Mouse (Mus musculus): ENCODE measurements around the gene Nyap1. TPM values are rescaled to one million over a fixed set of nuclear protein-coding genes. Genes with fewer than 3 reads are reported as not detected.

The Nyap1 gene
- 5.1 and 8.4 TPM in 2 replicates for polyA plus RNA-seq (2016; fragmentation: Nextera tagmentation; extraction: Ambion mirVana)

DNA sequence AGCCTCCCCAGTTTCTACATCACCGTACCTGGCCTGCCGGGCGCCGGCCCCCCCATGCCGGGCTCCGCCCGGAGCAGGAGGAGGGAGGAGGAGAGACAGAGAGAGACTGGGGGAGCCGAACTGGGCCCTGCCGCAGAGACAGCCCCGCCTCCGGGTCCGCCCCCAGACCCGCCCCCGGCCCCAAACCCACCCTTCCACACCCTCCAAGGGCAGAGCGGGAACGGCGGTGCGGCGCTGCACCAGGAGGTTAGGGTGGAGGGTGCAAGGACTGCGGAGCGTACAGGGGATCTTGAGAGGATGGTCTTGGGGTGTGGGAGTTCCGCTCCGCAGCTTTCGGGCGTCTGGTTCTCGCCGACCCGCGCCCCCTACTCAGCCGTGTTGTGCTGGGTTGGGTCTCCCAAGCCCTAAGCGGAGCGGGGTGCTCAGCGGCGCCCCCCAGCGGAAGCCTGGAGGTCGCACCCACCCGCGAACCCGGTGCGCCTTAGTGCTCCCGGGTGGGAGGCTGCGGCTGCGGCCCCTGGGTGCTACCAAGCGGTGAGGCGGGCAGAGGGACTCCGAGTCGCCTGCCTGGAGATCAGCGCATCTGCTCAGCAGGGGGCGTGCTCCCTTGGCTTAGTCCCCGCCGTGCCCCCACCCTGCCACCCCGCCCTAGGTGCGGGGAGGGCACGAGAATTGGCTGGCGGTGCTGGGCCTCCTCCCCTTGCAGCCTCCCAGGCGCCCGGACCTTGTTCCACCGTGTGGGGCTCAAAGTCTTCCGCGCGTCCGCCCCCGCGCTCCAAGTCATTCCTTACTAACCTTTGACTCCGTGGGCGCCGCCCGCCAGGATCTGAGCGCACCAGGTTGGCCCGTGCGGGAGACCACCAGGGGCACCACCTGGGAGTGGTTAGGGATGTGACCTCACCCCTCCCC is at the start of gene Nyap1:
TSS of gene Nyap1 (minus strand) at position 585 of the 909 bp plus-strand sequence.
- 0 out of 2 replicates have a peak, but pooled peaks cover 5% of the 10 kb centered on the region for H3K27me3 ChIP-seq (ENCODE audit: low read depth, poor library complexity, severe bottlenecking)
- DNase-seq (ENCODE audit: low spot score), result peak; percentile 87
- no peaks in the 10 kb centered on the region for H3K9me3 ChIP-seq (replicated peaks)
- H3K4me1 ChIP-seq, result peaks cover 62% of the 10 kb centered on the region
- WGBS, result under 1% methylated on average over 68 of the region's 71 CpGs
- peak within 1 kb of the TSS; percentile 87 for H3K4me3 ChIP-seq
- H3K27ac ChIP-seq (replicated peaks), result peak within 1 kb of the TSS; percentile 93
- peaks cover 23% of the 10 kb centered on the region for H3K36me3 ChIP-seq

DNA sequence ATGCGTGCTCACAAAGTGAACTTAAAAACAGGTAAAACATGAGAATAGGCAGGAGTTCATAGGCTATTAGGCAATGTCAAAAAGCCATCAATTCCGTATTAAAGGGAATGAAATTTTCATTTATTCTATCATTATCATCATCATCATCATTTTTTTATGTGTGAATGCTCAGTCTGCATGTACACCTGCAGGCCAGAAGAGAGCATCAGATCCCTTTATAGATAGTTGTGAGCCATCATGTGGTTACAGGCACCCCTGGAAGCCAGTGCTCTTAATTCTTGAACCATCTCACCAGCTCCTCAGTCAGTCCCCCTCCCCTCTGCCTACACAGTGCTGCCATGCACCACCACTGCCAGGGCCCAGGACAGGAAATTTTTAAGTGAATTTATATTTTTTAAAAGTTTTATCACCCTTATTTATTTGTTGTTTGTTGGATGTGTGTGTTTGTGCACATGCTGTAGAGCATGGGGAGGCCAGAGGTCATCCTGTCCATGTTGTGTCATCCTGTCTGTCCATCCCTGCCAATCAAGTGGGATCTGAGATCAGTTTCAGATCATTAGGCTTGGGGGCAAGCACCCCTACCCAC is 47.6 kb upstream of the Nyap1 start:
- Histone ChIP-seq H3K4me1 (peaks cover 21% of the 10 kb centered on the region), H3K27me3 (ENCODE audit: low read depth, poor library complexity, severe bottlenecking) (peaks cover 18% of the 10 kb centered on the region), H3K4me3 (no peak overlapping the region), H3K27ac (replicated peaks) (no peak overlapping the region), H3K36me3 (peaks cover 12% of the 10 kb centered on the region), H3K9me3 (replicated peaks) (no peaks in the 10 kb centered on the region)
- WGBS, result 86% methylated on average over 2 of the region's 2 CpGs
- DNase-seq (ENCODE audit: low spot score), result no peak

GRCm38 (mm10) chr5:137788171-137788570 is 46.8 kb upstream of the Nyap1 start:
- Histone ChIP-seq H3K36me3 (peaks cover 20% of the 10 kb centered on the region), H3K9me3 (replicated peaks) (no peaks in the 10 kb centered on the region), H3K4me3 (peak overlapping the region; percentile 91), H3K4me1 (peaks cover 30% of the 10 kb centered on the region), H3K27me3 (ENCODE audit: low read depth, poor library complexity, severe bottlenecking) (peaks cover 18% of the 10 kb centered on the region), H3K27ac (replicated peaks) (peak overlapping the region; percentile 95)
- WGBS, result 69% methylated on average over 24 of the region's 24 CpGs
- DNase-seq (ENCODE audit: low spot score), result no peak

- peak; percentile 94 for DNase-seq (ENCODE audit: low spot score)
- under 1% methylated on average over 48 of the region's 48 CpGs for WGBS
- H3K4me3 ChIP-seq, result peak within 1 kb of the TSS; percentile 91
Observed at GRCm38 (mm10) chr5:137787151-137787928, 45.9 kb upstream of the Nyap1 start, which contains the start of the genes Mepce and Zcwpw1. Mepce (minus strand) TSS chr5:137787655. Zcwpw1 (plus strand) TSS chr5:137787798.

GRCm38 (mm10) chr5:137786109-137786942 is 44.9 kb upstream of the Nyap1 start:
- Histone ChIP-seq H3K4me1 (peaks cover 47% of the 10 kb centered on the region), H3K27ac (replicated peaks) (peak overlapping the region; percentile 95), H3K36me3 (peaks cover 39% of the 10 kb centered on the region), H3K27me3 (ENCODE audit: low read depth, poor library complexity, severe bottlenecking) (peaks cover 18% of the 10 kb centered on the region), H3K4me3 (peak overlapping the region; percentile 91), H3K9me3 (replicated peaks) (no peaks in the 10 kb centered on the region)
- WGBS, result 0% methylated on average over 79 of the region's 79 CpGs
- DNase-seq (ENCODE audit: low spot score), result peak; percentile 100

More at GRCm38 (mm10) chr5:137787151-137787928, 45.9 kb upstream of the Nyap1 start, which contains the start of the genes Mepce and Zcwpw1:
- Histone ChIP-seq H3K4me1 (peaks cover 38% of the 10 kb centered on the region), H3K36me3 (peaks cover 29% of the 10 kb centered on the region), H3K9me3 (replicated peaks) (no peaks in the 10 kb centered on the region), H3K27ac (replicated peaks) (peak within 1 kb of the TSS; percentile 95), H3K27me3 (ENCODE audit: low read depth, poor library complexity, severe bottlenecking) (peaks cover 18% of the 10 kb centered on the region)

- Histone ChIP-seq H3K27ac (replicated peaks) (peak overlapping the region; percentile 95), H3K27me3 (ENCODE audit: low read depth, poor library complexity, severe bottlenecking) (peaks cover 18% of the 10 kb centered on the region), H3K36me3 (peaks cover 48% of the 10 kb centered on the region), H3K4me1 (peaks cover 51% of the 10 kb centered on the region), H3K9me3 (replicated peaks) (no peaks in the 10 kb centered on the region), H3K4me3 (peak overlapping the region; percentile 91)
- 5% methylated on average over 60 of the region's 62 CpGs for WGBS
- DNase-seq (ENCODE audit: low spot score), result peak; percentile 34
Observed at GRCm38 (mm10) chr5:137785164-137786031, 44.0 kb upstream of the Nyap1 start.

- Histone ChIP-seq H3K36me3 (peaks cover 53% of the 10 kb centered on the region), H3K4me3 (peak overlapping the region; percentile 91), H3K27ac (replicated peaks) (peak overlapping the region; percentile 95), H3K4me1 (peaks cover 60% of the 10 kb centered on the region), H3K27me3 (ENCODE audit: low read depth, poor library complexity, severe bottlenecking) (peaks cover 18% of the 10 kb centered on the region), H3K9me3 (replicated peaks) (no peaks in the 10 kb centered on the region)
- no peak for DNase-seq (ENCODE audit: low spot score)
- WGBS, result 83% methylated on average over 14 of the region's 14 CpGs
Observed at GRCm38 (mm10) chr5:137784546-137784945, 43.1 kb upstream of the Nyap1 start.

DNA sequence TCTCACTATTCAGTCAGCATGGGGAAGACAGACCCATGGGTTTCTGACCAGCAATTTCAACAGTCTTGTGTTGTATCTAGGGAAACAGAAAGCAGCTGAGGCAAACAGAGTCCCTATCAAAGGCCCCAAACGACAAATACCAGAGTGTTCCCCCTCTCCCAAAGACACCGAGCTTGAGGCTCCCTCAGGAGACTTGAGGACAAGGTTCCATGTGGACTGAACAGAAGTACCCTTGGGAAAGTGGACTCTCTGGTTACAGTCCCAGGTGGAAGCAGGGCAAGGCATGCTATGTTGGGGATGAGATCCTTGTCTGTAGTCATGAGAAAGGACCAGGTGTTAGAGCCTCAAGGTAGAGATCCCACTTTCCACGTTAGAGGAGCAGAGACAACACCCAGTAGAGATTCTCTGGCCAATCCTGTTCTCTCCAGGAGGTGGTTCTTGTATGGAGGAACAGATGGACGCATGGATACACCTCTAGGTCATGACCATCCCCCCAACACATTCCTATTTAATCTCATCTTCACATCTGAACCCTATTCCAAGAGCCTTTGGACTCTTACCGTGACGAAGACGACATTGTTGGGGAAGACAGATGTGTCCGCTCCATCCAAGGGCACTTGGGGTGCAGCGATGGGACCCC is 42.6 kb upstream of the Nyap1 start:
- Histone ChIP-seq H3K27ac (replicated peaks) (peak overlapping the region; percentile 95), H3K4me1 (peaks cover 63% of the 10 kb centered on the region), H3K36me3 (peaks cover 53% of the 10 kb centered on the region), H3K4me3 (peak overlapping the region; percentile 91), H3K27me3 (ENCODE audit: low read depth, poor library complexity, severe bottlenecking) (peaks cover 12% of the 10 kb centered on the region), H3K9me3 (replicated peaks) (no peaks in the 10 kb centered on the region)
- 82% methylated on average over 9 of the region's 9 CpGs for WGBS
- no peak for DNase-seq (ENCODE audit: low spot score)

DNA sequence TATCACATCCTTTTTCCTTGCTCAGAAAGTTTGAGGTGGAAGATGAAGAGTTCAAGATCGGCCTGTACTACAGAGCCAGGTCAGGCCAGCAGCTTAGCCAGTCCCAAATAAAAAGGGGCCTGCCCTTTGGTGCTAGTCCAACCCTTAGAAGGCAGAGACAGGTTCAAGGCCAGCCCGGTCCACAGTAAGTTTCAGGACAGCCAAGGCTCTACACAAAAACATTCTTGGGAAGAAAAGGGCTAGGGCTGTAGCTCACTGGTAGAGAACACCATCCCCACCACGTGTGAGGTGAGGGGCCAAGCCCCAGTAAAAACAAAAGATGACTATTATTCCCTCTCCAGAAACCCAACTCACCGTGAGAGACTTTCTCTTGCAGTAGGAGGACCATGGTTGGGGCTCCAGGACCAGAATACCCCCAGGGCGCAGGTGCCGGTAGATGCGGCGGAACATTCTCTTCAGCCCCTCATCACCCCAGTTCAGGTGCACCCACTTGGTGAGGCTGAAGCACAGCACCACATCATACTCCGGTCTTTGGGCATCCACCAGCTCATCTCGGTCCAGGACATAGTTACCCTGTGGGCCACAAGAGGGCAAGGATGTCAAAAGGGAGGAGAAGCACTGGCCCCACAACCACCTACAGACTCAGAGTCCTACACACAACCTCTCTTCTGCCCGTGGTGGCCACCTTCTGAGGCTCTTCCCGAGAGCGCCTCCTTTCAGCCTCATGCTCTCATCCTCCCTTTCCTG is 41.5 kb upstream of the Nyap1 start:
- Histone ChIP-seq H3K9me3 (replicated peaks) (no peaks in the 10 kb centered on the region), H3K27ac (replicated peaks) (no peak overlapping the region), H3K27me3 (ENCODE audit: low read depth, poor library complexity, severe bottlenecking) (peaks cover 2% of the 10 kb centered on the region), H3K4me3 (peak overlapping the region; percentile 91), H3K4me1 (peaks cover 66% of the 10 kb centered on the region), H3K36me3 (peaks cover 53% of the 10 kb centered on the region)
- 85% methylated on average over 13 of the region's 13 CpGs for WGBS
- DNase-seq (ENCODE audit: low spot score), result no peak

GRCm38 (mm10) chr5:137781661-137782060 is 40.3 kb upstream of the Nyap1 start:
- peaks cover 64% of the 10 kb centered on the region for H3K4me1 ChIP-seq
- H3K36me3 ChIP-seq, result peaks cover 53% of the 10 kb centered on the region
- H3K4me3 ChIP-seq, result peak overlapping the region; percentile 24; the same call in 1 of the 2 replicates
- DNase-seq (ENCODE audit: low spot score), result no peak
- no peaks in the 10 kb centered on the region for H3K9me3 ChIP-seq (replicated peaks)
- no peak overlapping the region for H3K27ac ChIP-seq (replicated peaks)
- 90% methylated on average over 7 of the region's 7 CpGs for WGBS
- no peaks in the 10 kb centered on the region for H3K27me3 ChIP-seq (ENCODE audit: low read depth, poor library complexity, severe bottlenecking)
